Mouse (Mus musculus): ENCODE measurements around the gene Cass4. TPM values are rescaled to one million over a fixed set of nuclear protein-coding genes. Genes with fewer than 3 reads are reported as not detected.

The Cass4 gene
- polyA plus RNA-seq, 1 experiment from 2014 or later: 0.11 TPM

GRCm38 (mm10) chr2:172477860-172478259 is 84.3 kb downstream of the Cass4 start:
- peak; percentile 30; the same call in 1 of the 2 replicates for ATAC-seq
- Histone ChIP-seq H3K9me3 (replicated peaks; ENCODE audit: control insufficient read depth, low read length, poor library complexity, severe bottlenecking) (no peaks in the 10 kb centered on the region), H3K27ac (ENCODE audit: low read length) (no peak overlapping the region), H3K9ac (ENCODE audit: low read depth, low read length) (no peak overlapping the region), H3K27me3 (ENCODE audit: control insufficient read depth, insufficient read depth, low read depth, low read length) (no peaks in the 10 kb centered on the region; the same call in none of the 2 replicates), H3K4me3 (ENCODE audit: low read depth, low read length) (no peak overlapping the region), H3K36me3 (ENCODE audit: control insufficient read depth, insufficient read depth, low read length) (no peaks in the 10 kb centered on the region), H3K4me1 (ENCODE audit: control insufficient read depth, insufficient read depth, low read length) (no peaks in the 10 kb centered on the region), H3K4me2 (ENCODE audit: low read length) (no peak overlapping the region)
- WGBS: 2% methylated on average over 2 of the region's 2 CpGs

- Histone ChIP-seq H3K4me1 (ENCODE audit: control insufficient read depth, insufficient read depth, low read length) (no peaks in the 10 kb centered on the region), H3K9me3 (replicated peaks; ENCODE audit: control insufficient read depth, low read length, poor library complexity, severe bottlenecking) (no peaks in the 10 kb centered on the region), H3K4me3 (ENCODE audit: low read depth, low read length) (no peak overlapping the region), H3K27ac (ENCODE audit: low read length) (no peak overlapping the region), H3K36me3 (ENCODE audit: control insufficient read depth, insufficient read depth, low read length) (no peaks in the 10 kb centered on the region), H3K9ac (ENCODE audit: low read depth, low read length) (no peak overlapping the region), H3K27me3 (ENCODE audit: control insufficient read depth, insufficient read depth, low read depth, low read length) (no peaks in the 10 kb centered on the region; the same call in none of the 2 replicates), H3K4me2 (ENCODE audit: low read length) (no peak overlapping the region)
- 70% methylated on average over 7 of the region's 7 CpGs for WGBS
- no peak for ATAC-seq
Observed at GRCm38 (mm10) chr2:172480296-172480695, 86.7 kb downstream of the Cass4 start.

GRCm38 (mm10) chr2:172481654-172482385 is 88.2 kb downstream of the Cass4 start:
- Histone ChIP-seq H3K9ac (ENCODE audit: low read depth, low read length) (no peak overlapping the region), H3K27me3 (ENCODE audit: control insufficient read depth, insufficient read depth, low read depth, low read length) (no peaks in the 10 kb centered on the region; the same call in 1 of the 2 replicates), H3K9me3 (replicated peaks; ENCODE audit: control insufficient read depth, low read length, poor library complexity, severe bottlenecking) (no peaks in the 10 kb centered on the region), H3K4me1 (ENCODE audit: control insufficient read depth, insufficient read depth, low read length) (no peaks in the 10 kb centered on the region), H3K36me3 (ENCODE audit: control insufficient read depth, insufficient read depth, low read length) (no peaks in the 10 kb centered on the region), H3K4me2 (ENCODE audit: low read length) (no peak overlapping the region), H3K27ac (ENCODE audit: low read length) (no peak overlapping the region), H3K4me3 (ENCODE audit: low read depth, low read length) (no peak overlapping the region)
- ATAC-seq: no peak
- 90% methylated on average over 16 of the region's 16 CpGs for WGBS

Other genes starting within 250 kb of the Cass4 start
- 0.64 and 0.73 TPM in 2 replicates for gene Mc3r, start 145.3 kb upstream of the Cass4 start, polyA plus RNA-seq (2015; fragmentation: Nextera tagmentation; extraction: Ambion mirVana)
- gene Fam210b, start 48.2 kb upstream of the Cass4 start, polyA plus RNA-seq (2015; fragmentation: Nextera tagmentation; extraction: Ambion mirVana): 21.2 and 24.0 TPM in 2 replicates
- gene Aurka, start 23.3 kb upstream of the Cass4 start, polyA plus RNA-seq (2015; fragmentation: Nextera tagmentation; extraction: Ambion mirVana): 10.4 and 12.5 TPM in 2 replicates
- gene Cstf1, start 23.1 kb upstream of the Cass4 start, polyA plus RNA-seq (2015; fragmentation: Nextera tagmentation; extraction: Ambion mirVana): 23.4 and 25.2 TPM in 2 replicates
- gene Rtf2, start 46.8 kb downstream of the Cass4 start, polyA plus RNA-seq (2015; fragmentation: Nextera tagmentation; extraction: Ambion mirVana): 93.6 and 97.0 TPM in 2 replicates
- 1.6 TPM in 2 replicates for gene Gcnt7, start 64.8 kb downstream of the Cass4 start, polyA plus RNA-seq (2015; fragmentation: Nextera tagmentation; extraction: Ambion mirVana)
- gene Fam209, start 78.7 kb downstream of the Cass4 start, polyA plus RNA-seq (2015; fragmentation: Nextera tagmentation; extraction: Ambion mirVana): 0.75 TPM in 1 of 2 replicates, not detected in the other
- gene Tfap2c, start 155.8 kb downstream of the Cass4 start, polyA plus RNA-seq (2015; fragmentation: Nextera tagmentation; extraction: Ambion mirVana): 0.20 and 0.25 TPM in 2 replicates